Mouse (Mus musculus) effector memory CD4-positive, alpha-beta T cell, adult 5 months (primary cell): ENCODE measurements around the gene Gtf2ird1. TPM values are rescaled to one million over a fixed set of nuclear protein-coding genes. Genes with fewer than 3 reads are reported as not detected.

ENCODE experiments used
- polyA plus RNA-seq: library from polyadenylated mRNA; unstranded; fragments of 100-300 nt; shearing (Covaris generic); gene quantifications from one replicate; pipeline ENCODE4 v1.2.1, GENCODE M21; 2017

The Gtf2ird1 gene
- 3.1 TPM for polyA plus RNA-seq

DNA sequence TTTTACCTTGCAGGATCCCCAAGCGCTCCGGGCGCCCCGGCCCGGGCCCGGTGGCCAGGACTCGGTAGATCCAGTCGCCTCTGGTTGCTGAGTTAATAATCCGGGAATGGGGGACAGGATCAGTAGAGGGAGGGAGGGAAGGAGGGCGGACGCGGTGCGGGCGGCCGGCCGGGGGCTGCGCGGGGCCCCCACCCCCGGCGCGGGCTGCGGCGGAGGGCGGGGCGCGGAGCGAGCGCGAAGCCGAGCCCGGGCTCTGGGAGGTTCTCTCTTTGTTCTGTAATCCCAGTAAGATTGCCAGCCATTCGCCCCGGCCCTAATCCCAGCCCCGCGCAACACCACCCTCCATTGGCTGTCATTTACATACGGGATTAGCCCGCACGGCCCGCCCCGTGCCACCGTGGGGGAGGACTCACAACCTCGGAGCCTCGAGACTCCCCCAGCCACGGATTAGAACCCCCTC lies at the start of gene Gtf2ird1:
Gene Gtf2ird1 (minus strand): TSS at position 214 of the 460 bp plus-strand sequence.

DNA sequence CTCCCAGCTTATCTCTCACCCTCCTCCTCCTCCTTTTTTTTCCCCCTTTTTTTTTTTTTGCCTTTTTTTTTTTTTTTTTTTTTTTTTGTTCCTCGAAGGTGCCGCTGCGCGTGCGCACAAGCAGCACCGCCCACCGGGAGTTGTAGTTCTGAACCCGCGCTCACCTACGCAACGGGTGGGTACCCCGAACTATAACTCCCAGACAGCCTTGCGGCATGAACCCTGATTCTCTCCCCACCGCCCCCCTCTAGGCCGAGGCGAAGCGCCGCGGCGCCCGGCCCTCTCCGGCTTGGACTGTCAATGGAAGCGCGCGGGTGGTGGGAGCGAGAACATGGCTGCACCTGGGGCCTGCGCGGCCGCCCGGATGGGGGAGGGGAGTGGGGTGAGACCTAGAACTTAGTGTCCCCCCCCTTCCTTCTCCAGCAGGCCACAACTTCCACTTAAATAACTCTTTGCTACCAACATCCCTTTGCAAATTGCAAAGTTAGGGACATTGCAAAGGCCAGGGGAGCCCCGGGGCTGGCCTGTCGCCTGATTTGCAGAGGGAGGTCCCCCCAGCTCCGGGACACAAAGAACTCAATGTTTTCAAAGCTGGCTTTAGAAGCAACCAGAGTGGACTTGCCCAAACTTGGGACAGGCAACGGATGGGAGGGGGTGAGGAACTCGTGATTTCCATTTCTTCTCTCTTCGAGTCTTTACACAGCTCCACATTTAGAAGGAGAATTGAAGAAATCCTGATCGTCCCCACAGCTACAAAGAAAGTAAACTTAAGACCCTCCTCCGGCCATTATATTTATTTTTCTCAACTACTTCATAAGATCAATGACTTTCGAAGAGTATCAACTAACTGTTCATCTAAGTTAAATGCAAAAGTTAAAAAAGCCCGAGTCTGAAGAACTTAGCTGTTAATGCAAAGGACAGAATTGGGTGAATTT lies 141.6 kb downstream of the Gtf2ird1 start, which contains the start of gene Gtf2i:
Gene Gtf2i (minus strand): TSS at position 73 of the 935 bp plus-strand sequence.

Other genes with a start within 250 kb of the Gtf2ird1 start
- 3.0 TPM for gene Ncf1, start 227.1 kb downstream of the Gtf2ird1 start, polyA plus RNA-seq
- 228 TPM for gene Gtf2i, start 142.0 kb downstream of the Gtf2ird1 start, polyA plus RNA-seq
- gene Clip2, start 95.7 kb upstream of the Gtf2ird1 start, polyA plus RNA-seq: 1.6 TPM
- not detected for gene Syna, start 103.5 kb upstream of the Gtf2ird1 start, polyA plus RNA-seq
- gene Rfc2, start 124.7 kb upstream of the Gtf2ird1 start, polyA plus RNA-seq: 103 TPM
- not detected for gene Lat2, start 158.3 kb upstream of the Gtf2ird1 start, polyA plus RNA-seq
- gene Eif4h, start 182.8 kb upstream of the Gtf2ird1 start, polyA plus RNA-seq: 237 TPM
- gene Limk1, start 231.9 kb upstream of the Gtf2ird1 start, polyA plus RNA-seq: 14.3 TPM